Mouse (Mus musculus) heart, postnatal 0 days (tissue): ENCODE results near the gene Atp2a1.

Experiments used
- CTCF ChIP-seq: IDR thresholded peaks from 2 replicates; pipeline ENCODE4 v1.5.1; 2016; ENCODE audit warnings: antibody characterized with exemption, control low read depth, low read depth
- EP300 ChIP-seq: IDR thresholded peaks from 2 replicates; pipeline ENCODE4 v1.6.1; 2016; ENCODE audit warnings: antibody characterized with exemption, low read depth

DNA sequence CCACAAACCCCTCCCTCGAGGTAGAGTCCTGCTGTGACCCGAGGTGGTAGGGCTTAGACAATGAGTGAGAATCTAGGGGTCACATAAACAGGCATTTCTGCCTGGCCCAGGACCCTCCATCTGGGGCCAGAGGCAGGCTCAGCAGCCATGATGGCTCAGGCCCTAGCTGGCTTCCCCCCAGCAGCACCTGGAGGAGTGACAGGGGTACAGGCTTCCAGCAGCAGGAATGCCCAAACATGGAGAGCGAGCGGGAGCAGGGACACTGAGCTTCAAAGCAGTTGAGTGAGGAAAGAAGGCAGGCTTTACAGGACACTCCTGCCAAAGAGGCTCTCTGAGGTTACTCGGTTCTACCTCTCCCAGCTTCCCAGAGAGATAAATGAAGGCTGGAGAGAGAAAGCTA lies 1.9 kb upstream of the Atp2a1 start:
- no peak for TF ChIP-seq EP300
- no peak for TF ChIP-seq CTCF
